Mouse (Mus musculus) brain, embryonic 14.5 days (tissue): ENCODE measurements around the gene Ankdd1a.

Source experiments
- CTCF ChIP-seq: fragments of 200-500 bp; IDR thresholded peaks from 2 replicates; pipeline ENCODE4 v1.5.1; 2012; ENCODE audit warnings: inconsistent platforms, mild to moderate bottlenecking, moderate library complexity, borderline replicate concordance; ENCODE audit not compliant: insufficient read depth, insufficient read length; ENCODE audit errors: extremely low read depth
- POLR2A ChIP-seq: fragments of 200-500 bp; IDR thresholded peaks from 2 replicates; pipeline ENCODE4 v1.6.1; 2012; ENCODE audit warnings: mild to moderate bottlenecking, inconsistent platforms, borderline replicate concordance; ENCODE audit not compliant: poor library complexity, insufficient read depth, insufficient read length, severe bottlenecking; ENCODE audit errors: extremely low read depth

DNA sequence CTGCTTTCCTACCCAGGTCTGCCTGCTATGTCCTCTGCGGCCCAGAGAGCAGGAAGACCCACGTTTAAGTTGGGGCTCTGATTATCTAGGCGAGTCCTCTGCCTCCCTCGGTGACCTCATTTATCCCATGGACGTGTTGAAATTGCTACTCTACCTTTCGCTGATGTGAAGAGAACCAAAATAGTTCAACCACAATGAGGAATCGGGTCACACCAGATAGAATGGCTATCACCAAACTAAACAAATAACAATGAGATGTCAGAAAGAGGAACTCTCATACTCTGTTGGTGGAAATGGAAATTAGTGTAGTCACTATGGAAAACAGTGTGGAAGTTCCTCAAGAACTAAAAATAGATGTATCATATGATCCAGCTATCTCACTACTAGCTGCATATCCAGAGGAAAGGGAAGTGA, 22.1 kb upstream of the Ankdd1a start:
- TF ChIP-seq CTCF, result no peak
- no peak for TF ChIP-seq POLR2A
